Mouse (Mus musculus) testis, adult 2 months (tissue): ENCODE data around the gene Olfr1344. TPM values are rescaled to one million over a fixed set of nuclear protein-coding genes. Genes with fewer than 3 reads are reported as not detected.

Experiments used
- H3K27ac ChIP-seq: fragments of 200-500 bp; 2 replicates; pipeline ENCODE4 v1.5.1; 2012; ENCODE audit warnings: low read depth, low read length; ENCODE audit not compliant: control insufficient read depth, insufficient read depth
- H3K27me3 ChIP-seq: fragments of 200-500 bp; 2 replicates; pipeline ENCODE4 v1.6.1; 2012; ENCODE audit warnings: mild to moderate bottlenecking, low read length, moderate library complexity; ENCODE audit not compliant: control insufficient read depth, insufficient read depth
- H3K36me3 ChIP-seq: fragments of 200-500 bp; 2 replicates; pipeline ENCODE4 v1.6.1; 2012; ENCODE audit warnings: mild to moderate bottlenecking, low read length; ENCODE audit not compliant: control insufficient read depth, insufficient read depth
- H3K4me1 ChIP-seq: fragments of 200-500 bp; 2 replicates; pipeline ENCODE4 v1.6.1; 2012; ENCODE audit warnings: low read length; ENCODE audit not compliant: control insufficient read depth, insufficient read depth
- H3K4me3 ChIP-seq: fragments of 200-500 bp; 2 replicates; pipeline ENCODE4 v1.5.1; 2012; ENCODE audit warnings: low read depth, mild to moderate bottlenecking, low read length, moderate library complexity, mixed read lengths; ENCODE audit not compliant: control insufficient read depth
- CTCF ChIP-seq: fragments of 200-500 bp; IDR thresholded peaks from 2 replicates; pipeline ENCODE4 v1.5.1; 2012; ENCODE audit warnings: low read depth, mild to moderate bottlenecking, inconsistent platforms, low read length, moderate library complexity; ENCODE audit not compliant: control insufficient read depth, insufficient read depth, insufficient replicate concordance
- POLR2A ChIP-seq: fragments of 200-500 bp; IDR thresholded peaks from 2 replicates; pipeline ENCODE4 v1.6.1; 2012; ENCODE audit warnings: low read depth, mild to moderate bottlenecking, inconsistent platforms, low read length, moderate library complexity; ENCODE audit not compliant: control insufficient read depth
- polyA plus RNA-seq: library from polyadenylated mRNA; depleted of rRNA; stranded (reverse); fragments of >200 nt; gene quantifications from 2 replicates; pipeline ENCODE4 v1.2.3, GENCODE M21; 2012

Gene Olfr1344
- polyA plus RNA-seq, 1 experiment = 2.5 TPM

- Histone ChIP-seq H3K4me1 (peaks cover 5% of the 10 kb centered on the region), H3K27me3 (no peaks in the 10 kb centered on the region), H3K27ac (no peak overlapping the region), H3K36me3 (no peaks in the 10 kb centered on the region), H3K4me3 (no peak overlapping the region)
- TF ChIP-seq POLR2A = no peak
- no peak for TF ChIP-seq CTCF
Observed at GRCm38 (mm10) chr7:6415442-6415787, 23.1 kb upstream of the Olfr1344 start.

GRCm38 (mm10) chr7:6419894-6420293 lies 18.6 kb upstream of the Olfr1344 start:
- Histone ChIP-seq H3K27me3 (no peaks in the 10 kb centered on the region), H3K36me3 (no peaks in the 10 kb centered on the region)
- TF ChIP-seq POLR2A (no peak), CTCF (no peak)

GRCm38 (mm10) chr7:6429381-6429780 lies 9.1 kb upstream of the Olfr1344 start:
- Histone ChIP-seq H3K4me3 (no peak overlapping the region), H3K4me1 (no peaks in the 10 kb centered on the region; the same call in 1 of the 2 replicates), H3K36me3 (no peaks in the 10 kb centered on the region; the same call in 1 of the 2 replicates), H3K27me3 (no peaks in the 10 kb centered on the region), H3K27ac (no peak overlapping the region)
- TF ChIP-seq CTCF = peak; percentile 37; the same call in 1 of the 2 replicates
- no peak for TF ChIP-seq POLR2A

More at GRCm38 (mm10) chr7:6419894-6420293, 18.6 kb upstream of the Olfr1344 start:
- Histone ChIP-seq H3K27ac (no peak overlapping the region), H3K4me1 (peaks cover 14% of the 10 kb centered on the region), H3K4me3 (peak overlapping the region; percentile 42)

GRCm38 (mm10) chr7:6430342-6430741 lies 8.1 kb upstream of the Olfr1344 start:
- H3K4me1 ChIP-seq = peaks cover 4% of the 10 kb centered on the region
- H3K27ac ChIP-seq = no peak overlapping the region
- no peaks in the 10 kb centered on the region; the same call in 1 of the 2 replicates for H3K36me3 ChIP-seq
- H3K4me3 ChIP-seq = no peak overlapping the region
- no peaks in the 10 kb centered on the region for H3K27me3 ChIP-seq
- TF ChIP-seq CTCF (peak; percentile 81), POLR2A (no peak)

- Histone ChIP-seq H3K27ac (no peak overlapping the region), H3K4me1 (peaks cover 5% of the 10 kb centered on the region), H3K36me3 (no peaks in the 10 kb centered on the region), H3K27me3 (no peaks in the 10 kb centered on the region), H3K4me3 (no peak overlapping the region)
- TF ChIP-seq POLR2A (no peak), CTCF (no peak)
Observed at GRCm38 (mm10) chr7:6441173-6441572, 2.7 kb downstream of the Olfr1344 start.

- Histone ChIP-seq H3K36me3 (no peaks in the 10 kb centered on the region), H3K27me3 (no peaks in the 10 kb centered on the region), H3K4me1 (no peaks in the 10 kb centered on the region), H3K27ac (no peak overlapping the region), H3K4me3 (no peak overlapping the region)
- TF ChIP-seq CTCF (no peak), POLR2A (no peak)
Observed at GRCm38 (mm10) chr7:6447771-6448170, 9.3 kb downstream of the Olfr1344 start.

GRCm38 (mm10) chr7:6455868-6456267 lies 17.4 kb downstream of the Olfr1344 start, which contains the start of gene Olfr1336:
TSS of gene Olfr1336 (plus strand) at chr7:6456168.
- Histone ChIP-seq H3K4me1 (no peaks in the 10 kb centered on the region), H3K36me3 (no peaks in the 10 kb centered on the region), H3K27me3 (no peaks in the 10 kb centered on the region), H3K27ac (no peak within 1 kb of the TSS), H3K4me3 (no peak within 1 kb of the TSS)
- TF ChIP-seq CTCF (no peak), POLR2A (no peak)

- TF ChIP-seq POLR2A (no peak), CTCF (no peak)
- H3K27me3 ChIP-seq = no peaks in the 10 kb centered on the region
- H3K4me1 ChIP-seq = no peaks in the 10 kb centered on the region
- no peak overlapping the region for H3K4me3 ChIP-seq
- H3K27ac ChIP-seq = no peak overlapping the region
- no peaks in the 10 kb centered on the region for H3K36me3 ChIP-seq
Observed at GRCm38 (mm10) chr7:6456399-6456798, 17.9 kb downstream of the Olfr1344 start.
